Mouse (Mus musculus): ENCODE measurements around the gene Zfp444.
"Not testable (repeated sequence)": the region's sequence is repeated elsewhere in the genome, so short reads cannot be mapped to it uniquely, and the experiment has no call there.

Zfp444 gene

GRCm38 (mm10) chr7:6161541-6161940 lies 10.5 kb upstream of the Zfp444 start:
- ATAC-seq (ENCODE audit: low TSS enrichment): no peak

- no peak for ATAC-seq (ENCODE audit: low TSS enrichment)
Observed at GRCm38 (mm10) chr7:6162172-6162571, 9.9 kb upstream of the Zfp444 start.

GRCm38 (mm10) chr7:6164671-6165070 lies 7.4 kb upstream of the Zfp444 start:
- no peak for ATAC-seq (ENCODE audit: low TSS enrichment)

GRCm38 (mm10) chr7:6169403-6169802 lies 2.6 kb upstream of the Zfp444 start:
- ATAC-seq (ENCODE audit: low TSS enrichment): no peak

- no peak for ATAC-seq (ENCODE audit: low TSS enrichment)
Observed at GRCm38 (mm10) chr7:6170391-6170790, 1.6 kb upstream of the Zfp444 start.

GRCm38 (mm10) chr7:6170871-6171270 lies 1.2 kb upstream of the Zfp444 start:
- peak; percentile 30; the same call in 1 of the 2 replicates for ATAC-seq (ENCODE audit: low TSS enrichment)

- peak; percentile 60 for ATAC-seq (ENCODE audit: low TSS enrichment)
Observed at GRCm38 (mm10) chr7:6171444-6172005, 501 bp upstream of the Zfp444 start.

- no peak for ATAC-seq (ENCODE audit: low TSS enrichment)
Observed at GRCm38 (mm10) chr7:6172674-6173244, 733 bp downstream of the Zfp444 start.

GRCm38 (mm10) chr7:6173872-6174271 lies 1.8 kb downstream of the Zfp444 start:
- no peak for ATAC-seq (ENCODE audit: low TSS enrichment)

GRCm38 (mm10) chr7:6174365-6174987 lies 2.5 kb downstream of the Zfp444 start:
- not testable (repeated sequence) for ATAC-seq (ENCODE audit: low TSS enrichment)

- no peak for ATAC-seq (ENCODE audit: low TSS enrichment)
Observed at GRCm38 (mm10) chr7:6179013-6179412, 7.0 kb downstream of the Zfp444 start.

- no peak for ATAC-seq (ENCODE audit: low TSS enrichment)
Observed at GRCm38 (mm10) chr7:6182882-6183281, 10.9 kb downstream of the Zfp444 start.

GRCm38 (mm10) chr7:6183802-6184201 lies 11.8 kb downstream of the Zfp444 start:
- ATAC-seq (ENCODE audit: low TSS enrichment): peak; percentile 80

GRCm38 (mm10) chr7:6184521-6184920 lies 12.5 kb downstream of the Zfp444 start:
- peak; percentile 23; the same call in 1 of the 2 replicates for ATAC-seq (ENCODE audit: low TSS enrichment)

GRCm38 (mm10) chr7:6185391-6185790 lies 13.4 kb downstream of the Zfp444 start:
- no peak for ATAC-seq (ENCODE audit: low TSS enrichment)

GRCm38 (mm10) chr7:6186176-6186575 lies 14.2 kb downstream of the Zfp444 start:
- no peak for ATAC-seq (ENCODE audit: low TSS enrichment)

- ATAC-seq (ENCODE audit: low TSS enrichment): no peak
Observed at GRCm38 (mm10) chr7:6186756-6187155, 14.7 kb downstream of the Zfp444 start.

- no peak for ATAC-seq (ENCODE audit: low TSS enrichment)
Observed at GRCm38 (mm10) chr7:6189542-6189941, 17.5 kb downstream of the Zfp444 start.

- ATAC-seq (ENCODE audit: low TSS enrichment): peak; percentile 87
Observed at GRCm38 (mm10) chr7:6191376-6191775, 19.4 kb downstream of the Zfp444 start.

- ATAC-seq (ENCODE audit: low TSS enrichment): peak; percentile 75; the same call in 1 of the 2 replicates
Observed at GRCm38 (mm10) chr7:6194129-6194528, 22.1 kb downstream of the Zfp444 start.

- ATAC-seq (ENCODE audit: low TSS enrichment): no peak
Observed at GRCm38 (mm10) chr7:6195777-6196176, 23.8 kb downstream of the Zfp444 start.

- ATAC-seq (ENCODE audit: low TSS enrichment): no peak
Observed at GRCm38 (mm10) chr7:6196790-6197189, 24.8 kb downstream of the Zfp444 start, which contains the start of gene Galp. Galp (plus strand) TSS chr7:6197090.

GRCm38 (mm10) chr7:6204200-6204599 lies 32.2 kb downstream of the Zfp444 start:
- no peak for ATAC-seq (ENCODE audit: low TSS enrichment)
